Mouse (Mus musculus) embryo, embryonic 11 days (tissue): ENCODE data around the gene Slit3.

ENCODE experiments used
- DNase-seq: peaks from one replicate; pipeline ENCODE4 v3.0.0-alpha.2; 2015

The Slit3 gene

GRCm38 (mm10) chr11:35125108-35125490 lies 4.1 kb downstream of the Slit3 start:
- peak; percentile 38 for DNase-seq

GRCm38 (mm10) chr11:35131740-35132139 lies 10.7 kb downstream of the Slit3 start:
- no peak for DNase-seq

- no peak for DNase-seq
These were observed 15.6 kb downstream of the Slit3 start for GRCm38 (mm10) chr11:35136625-35137024.

GRCm38 (mm10) chr11:35140092-35140491 lies 19.1 kb downstream of the Slit3 start:
- no peak for DNase-seq

- DNase-seq = no peak
These were observed 21.2 kb downstream of the Slit3 start for GRCm38 (mm10) chr11:35142202-35142601.

- DNase-seq = no peak
These were observed 21.8 kb downstream of the Slit3 start for GRCm38 (mm10) chr11:35142698-35143360.

GRCm38 (mm10) chr11:35147818-35148445 lies 26.9 kb downstream of the Slit3 start:
- no peak for DNase-seq

- DNase-seq = peak; percentile 78
These were observed 30.5 kb downstream of the Slit3 start for GRCm38 (mm10) chr11:35151539-35151951.

- DNase-seq = no peak
These were observed 31.9 kb downstream of the Slit3 start for GRCm38 (mm10) chr11:35152875-35153274.

GRCm38 (mm10) chr11:35154449-35154848 lies 33.4 kb downstream of the Slit3 start:
- no peak for DNase-seq

- DNase-seq = no peak
These were observed 34.3 kb downstream of the Slit3 start for GRCm38 (mm10) chr11:35155281-35155680.

GRCm38 (mm10) chr11:35156676-35157075 lies 35.7 kb downstream of the Slit3 start:
- DNase-seq = no peak

GRCm38 (mm10) chr11:35160682-35161211 lies 39.7 kb downstream of the Slit3 start:
- DNase-seq = no peak

GRCm38 (mm10) chr11:35163396-35163795 lies 42.4 kb downstream of the Slit3 start:
- no peak for DNase-seq

- DNase-seq = no peak
These were observed 46.2 kb downstream of the Slit3 start for GRCm38 (mm10) chr11:35167176-35167575.

GRCm38 (mm10) chr11:35171505-35171904 lies 50.5 kb downstream of the Slit3 start:
- no peak for DNase-seq

- no peak for DNase-seq
These were observed 56.5 kb downstream of the Slit3 start for GRCm38 (mm10) chr11:35177564-35177963.

- DNase-seq = peak; percentile 61
These were observed 57.3 kb downstream of the Slit3 start for GRCm38 (mm10) chr11:35178144-35178817.

GRCm38 (mm10) chr11:35179305-35179704 lies 58.3 kb downstream of the Slit3 start:
- DNase-seq = no peak

- no peak for DNase-seq
These were observed 61.9 kb downstream of the Slit3 start for GRCm38 (mm10) chr11:35182887-35183286.

GRCm38 (mm10) chr11:35194826-35195225 lies 73.8 kb downstream of the Slit3 start:
- no peak for DNase-seq

GRCm38 (mm10) chr11:35196777-35197176 lies 75.8 kb downstream of the Slit3 start:
- DNase-seq = no peak

GRCm38 (mm10) chr11:35198537-35199088 lies 77.6 kb downstream of the Slit3 start:
- DNase-seq = no peak

GRCm38 (mm10) chr11:35202332-35202731 lies 81.3 kb downstream of the Slit3 start:
- DNase-seq = no peak
